Mouse (Mus musculus) left cerebral cortex, adult 8-10 months (tissue): ENCODE data around the gene B4galt4. TPM values are rescaled to one million over a fixed set of nuclear protein-coding genes. Genes with fewer than 3 reads are reported as not detected.

Experiments used
- total RNA-seq, 4 experiments: library from RNA; stranded (reverse); gene quantifications; 2 replicates each; pipeline ENCODE4 v1.2.4; 2022

Gene B4galt4
- total RNA-seq, 4 experiments from 2014 or later = 19.8 to 25.0 (median 22.4) TPM

Other genes starting within 250 kb of the B4galt4 start
- 10 to 100 TPM; 24.6 to 32.1 (median 28.9) TPM for gene Timmdc1, start 219.6 kb upstream of the B4galt4 start, total RNA-seq
- 10 to 100 TPM; 43.1 to 49.4 (median 45.3) TPM for gene Poglut1, start 192.0 kb upstream of the B4galt4 start, total RNA-seq
- 10 to 100 TPM; 18.8 to 27.1 (median 22.8) TPM for gene Tmem39a, start 183.6 kb upstream of the B4galt4 start, total RNA-seq
- 10 to 100 TPM; 16.6 to 20.1 (median 18.3) TPM for gene Arhgap31, start 29.0 kb upstream of the B4galt4 start, total RNA-seq
- gene Upk1b, start 58.1 kb downstream of the B4galt4 start, total RNA-seq = 1 to 10 TPM; 2.2 to 3.7 (median 2.5) TPM
- not detected for gene 4930435E12Rik, start 86.5 kb downstream of the B4galt4 start, total RNA-seq
- gene Igsf11, start 150.4 kb downstream of the B4galt4 start, total RNA-seq = 10 to 100 TPM; 42.6 to 48.8 (median 45.3) TPM